Mouse (Mus musculus): ENCODE measurements at regions not wholly inside any gene's neighbourhood (a gene's known extent, or its start where the extent isn't known, plus 50 kb on each side); places are given as distances from the start of the nearest gene placed in this dataset.

- no peak overlapping the region for H3K9ac ChIP-seq (ENCODE audit: control insufficient read depth, low read depth, low read length, poor library complexity, severe bottlenecking)
- H3K79me2 ChIP-seq (ENCODE audit: control insufficient read depth, insufficient read depth, low read length, poor library complexity) = no peaks in the 10 kb centered on the region
- TF ChIP-seq BHLHE40 (IDR thresholded peaks at IDR 0.05; ENCODE audit: borderline replicate concordance, low read depth, low read length) (no peak), CTCF (IDR thresholded peaks at IDR 0.05 in 2 of 3, conservative IDR thresholded peaks at IDR 0.05 in 1 of 3; ENCODE audit: control insufficient read depth in 1 of 3, insufficient read depth in 1 of 3, low read depth in 2 of 3, low read length in 3 of 3, poor library complexity in 1 of 3, severe bottlenecking in 1 of 3) (no peak), KAT2A (conservative IDR thresholded peaks at IDR 0.05; ENCODE audit: low read depth, low read length) (no peak), TAL1 (IDR thresholded peaks at IDR 0.05; ENCODE audit: low read length) (no peak), MYB (IDR thresholded peaks at IDR 0.05; ENCODE audit: low read depth, low read length) (no peak), GABPA (IDR thresholded peaks at IDR 0.05; ENCODE audit: low read depth, low read length) (no peak), GATA1 (IDR thresholded peaks at IDR 0.05; ENCODE audit: low read depth, low read length) (no peak), ZC3H11A (IDR thresholded peaks at IDR 0.05; ENCODE audit: low read depth, low read length) (no peak), SIN3A (IDR thresholded peaks at IDR 0.05; ENCODE audit: low read length) (no peak), ETS1 (IDR thresholded peaks at IDR 0.05; ENCODE audit: low read depth, low read length) (no peak)
- no peaks in the 10 kb centered on the region for H3K36me3 ChIP-seq (ENCODE audit: control insufficient read depth in 1 of 2, insufficient read depth in 2 of 2, low read length in 2 of 2)
- no peak overlapping the region for H3K27ac ChIP-seq (ENCODE audit: control insufficient read depth, low read depth, low read length)
- H3K4me3 ChIP-seq (ENCODE audit: control insufficient read depth in 1 of 2, insufficient read depth in 1 of 2, low read depth in 2 of 2, low read length in 2 of 2) = no peak overlapping the region
- no peaks in the 10 kb centered on the region for H3K4me1 ChIP-seq (ENCODE audit: control insufficient read depth in 1 of 2, insufficient read depth in 2 of 2, low read length in 2 of 2)
- no peak for DNase-seq (ENCODE audit: low read depth, low spot score)
- H3K27me3 ChIP-seq (ENCODE audit: control insufficient read depth in 1 of 2, insufficient read depth in 2 of 2, low read length in 2 of 2) = no peaks in the 10 kb centered on the region
- no peaks in the 10 kb centered on the region for H3K9me3 ChIP-seq (replicated peaks; ENCODE audit: insufficient read depth, low read length)
Observed at GRCm38 (mm10) chr2:46570416-46570815, 1453.2 kb upstream of the Zeb2 start.

DNA sequence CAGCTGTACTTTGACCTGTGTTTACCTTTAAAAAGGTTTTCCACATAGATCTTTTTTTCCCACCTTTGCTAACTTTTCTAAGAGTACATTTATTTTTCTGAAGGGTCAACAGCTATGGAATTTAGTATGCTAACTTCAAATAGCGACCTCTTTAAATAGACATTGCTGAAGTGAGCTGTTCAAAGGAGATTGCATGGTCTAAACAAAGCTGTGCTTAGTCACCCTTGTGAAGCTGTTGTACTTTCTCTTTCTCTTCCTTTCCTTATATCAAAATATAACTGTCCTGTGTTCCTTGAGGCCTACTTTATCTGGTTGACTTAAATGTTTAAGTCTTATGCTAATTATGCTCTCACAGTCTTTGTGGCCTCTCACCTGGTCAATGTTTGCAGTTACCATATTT is 1416.2 kb upstream of the Zeb2 start:
- no peaks in the 10 kb centered on the region for H3K9me3 ChIP-seq (replicated peaks; ENCODE audit: insufficient read depth, low read length)

GRCm38 (mm10) chr2:46530686-46531085 is 1413.5 kb upstream of the Zeb2 start:
- Histone ChIP-seq H3K27me3 (ENCODE audit: control insufficient read depth in 1 of 2, insufficient read depth in 2 of 2, low read length in 2 of 2) (no peaks in the 10 kb centered on the region), H3K27ac (ENCODE audit: control insufficient read depth, low read depth, low read length) (no peak overlapping the region)
- TF ChIP-seq USF1 (IDR thresholded peaks at IDR 0.05; ENCODE audit: low read depth, low read length) (no peak), POLR2AphosphoS2 (IDR thresholded peaks at IDR 0.05; ENCODE audit: low read length) (no peak), E2F4 (IDR thresholded peaks at IDR 0.05; ENCODE audit: borderline replicate concordance, low read depth, low read length) (no peak), SIN3A (IDR thresholded peaks at IDR 0.05; ENCODE audit: low read length) (no peak), MYB (IDR thresholded peaks at IDR 0.05; ENCODE audit: low read depth, low read length) (no peak), EP300 (IDR thresholded peaks at IDR 0.05; ENCODE audit: low read depth in 1 of 2, low read length in 2 of 2) (no peak), ELF1 (IDR thresholded peaks at IDR 0.05; ENCODE audit: low read depth, low read length) (no peak), MAX (IDR thresholded peaks at IDR 0.05; ENCODE audit: low read length) (no peak), JUND (IDR thresholded peaks at IDR 0.05; ENCODE audit: low read depth, low read length) (no peak), KAT2A (conservative IDR thresholded peaks at IDR 0.05; ENCODE audit: low read depth, low read length) (no peak), TBP (IDR thresholded peaks at IDR 0.05; ENCODE audit: low read depth, low read length) (no peak), TAL1 (IDR thresholded peaks at IDR 0.05; ENCODE audit: low read length) (no peak), MAFK (IDR thresholded peaks at IDR 0.05; ENCODE audit: borderline replicate concordance, low read depth, low read length) (no peak), ETS1 (IDR thresholded peaks at IDR 0.05; ENCODE audit: low read depth, low read length) (no peak), CTCF (IDR thresholded peaks at IDR 0.05 in 2 of 3, conservative IDR thresholded peaks at IDR 0.05 in 1 of 3; ENCODE audit: control insufficient read depth in 1 of 3, insufficient read depth in 1 of 3, low read depth in 2 of 3, low read length in 3 of 3, poor library complexity in 1 of 3, severe bottlenecking in 1 of 3) (no peak), MXI1 (IDR thresholded peaks at IDR 0.05; ENCODE audit: low read depth, low read length) (no peak), TCF12 (IDR thresholded peaks at IDR 0.05; ENCODE audit: low read depth, low read length) (no peak)

More for the DNA sequence above, 1416.2 kb upstream of the Zeb2 start:
- TF ChIP-seq JUND (IDR thresholded peaks at IDR 0.05; ENCODE audit: low read depth, low read length) = no peak
- no peak for TF ChIP-seq GATA1 (IDR thresholded peaks at IDR 0.05; ENCODE audit: low read depth, low read length)
- TF ChIP-seq MAFK (IDR thresholded peaks at IDR 0.05; ENCODE audit: borderline replicate concordance, low read depth, low read length) = no peak
- no peak for TF ChIP-seq MXI1 (IDR thresholded peaks at IDR 0.05; ENCODE audit: low read depth, low read length)
- TF ChIP-seq EP300 (IDR thresholded peaks at IDR 0.05; ENCODE audit: low read depth in 1 of 2, low read length in 2 of 2) = no peak
- Histone ChIP-seq H3K4me1 (ENCODE audit: control insufficient read depth in 1 of 2, insufficient read depth in 2 of 2, low read length in 2 of 2) (no peaks in the 10 kb centered on the region), H3K27me3 (ENCODE audit: control insufficient read depth in 1 of 2, insufficient read depth in 2 of 2, low read length in 2 of 2) (no peaks in the 10 kb centered on the region), H3K4me3 (ENCODE audit: control insufficient read depth in 1 of 2, insufficient read depth in 1 of 2, low read depth in 2 of 2, low read length in 2 of 2) (no peak overlapping the region), H3K9ac (ENCODE audit: control insufficient read depth, low read depth, low read length, poor library complexity, severe bottlenecking) (no peak overlapping the region), H3K27ac (ENCODE audit: control insufficient read depth, low read depth, low read length) (no peak overlapping the region), H3K36me3 (ENCODE audit: control insufficient read depth in 1 of 2, insufficient read depth in 2 of 2, low read length in 2 of 2) (no peaks in the 10 kb centered on the region), H3K79me2 (ENCODE audit: control insufficient read depth, insufficient read depth, low read length, poor library complexity) (no peaks in the 10 kb centered on the region)
- peak; percentile 7 for DNase-seq (ENCODE audit: low read depth, low spot score)

More at GRCm38 (mm10) chr2:46530686-46531085, 1413.5 kb upstream of the Zeb2 start:
- no peaks in the 10 kb centered on the region for H3K79me2 ChIP-seq (ENCODE audit: control insufficient read depth, insufficient read depth, low read length, poor library complexity)
- H3K4me1 ChIP-seq (ENCODE audit: control insufficient read depth in 1 of 2, insufficient read depth in 2 of 2, low read length in 2 of 2) = no peaks in the 10 kb centered on the region
- H3K9ac ChIP-seq (ENCODE audit: control insufficient read depth, low read depth, low read length, poor library complexity, severe bottlenecking) = no peak overlapping the region
- no peaks in the 10 kb centered on the region for H3K36me3 ChIP-seq (ENCODE audit: control insufficient read depth in 1 of 2, insufficient read depth in 2 of 2, low read length in 2 of 2)
- no peak overlapping the region for H3K4me3 ChIP-seq (ENCODE audit: control insufficient read depth in 1 of 2, insufficient read depth in 1 of 2, low read depth in 2 of 2, low read length in 2 of 2)
- DNase-seq (ENCODE audit: low read depth, low spot score) = no peak
- H3K9me3 ChIP-seq (replicated peaks; ENCODE audit: insufficient read depth, low read length) = no peaks in the 10 kb centered on the region
